Mouse (Mus musculus) layer of hippocampus, adult 9-10 months (tissue): ENCODE data around the gene Mcpt1.
"Not testable (repeated sequence)": the region's sequence is repeated elsewhere in the genome, so short reads cannot be mapped to it uniquely, and the experiment has no call there.

Experiments
- DNase-seq: peaks from one replicate; pipeline ENCODE4 v3.0.0; 2022; ENCODE audit warnings: low spot score

Mcpt1 gene

DNA sequence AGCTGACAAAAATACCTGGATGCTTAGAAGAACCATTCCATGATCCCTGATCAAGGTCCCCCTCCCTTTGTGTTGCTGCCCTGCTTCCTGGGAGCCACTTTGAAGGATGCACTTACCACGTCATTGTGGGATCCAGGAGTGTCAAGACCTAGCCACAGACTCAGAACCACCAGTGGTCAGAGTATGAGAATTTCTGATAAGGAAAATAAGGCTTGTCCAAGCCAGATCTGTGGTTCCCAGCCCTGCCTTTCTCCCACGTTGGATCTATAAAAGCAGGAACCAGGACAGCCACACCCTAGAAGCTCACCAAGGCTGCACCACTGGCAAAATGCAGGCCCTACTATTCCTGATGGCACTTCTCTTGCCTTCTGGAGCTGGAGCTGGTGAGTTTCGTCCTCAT lies at the start of gene Mcpt1:
Mcpt1 (plus strand) TSS at position 301 of the 400 bp plus-strand sequence.
- DNase-seq = not testable (repeated sequence)

DNA sequence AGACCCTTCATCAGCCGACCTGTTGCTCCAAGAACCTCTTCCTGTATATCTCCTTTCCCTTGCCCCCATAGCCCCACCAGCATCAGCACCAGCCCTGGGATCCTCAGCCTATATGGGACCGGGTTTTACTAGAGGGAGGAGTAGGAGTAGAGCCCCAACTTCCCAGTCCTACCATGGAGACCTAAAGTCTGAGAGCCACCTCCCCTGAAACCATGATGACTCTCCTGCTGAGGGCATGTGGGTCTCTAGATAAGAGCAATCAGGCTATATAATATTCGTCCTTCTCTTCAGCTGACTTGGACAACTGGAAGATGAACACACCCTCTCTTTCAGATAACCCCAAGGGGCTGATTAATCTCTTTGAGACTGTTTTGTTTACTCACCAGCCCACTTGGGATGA lies 30.3 kb upstream of the Mcpt1 start:
- DNase-seq = not testable (repeated sequence)

DNA sequence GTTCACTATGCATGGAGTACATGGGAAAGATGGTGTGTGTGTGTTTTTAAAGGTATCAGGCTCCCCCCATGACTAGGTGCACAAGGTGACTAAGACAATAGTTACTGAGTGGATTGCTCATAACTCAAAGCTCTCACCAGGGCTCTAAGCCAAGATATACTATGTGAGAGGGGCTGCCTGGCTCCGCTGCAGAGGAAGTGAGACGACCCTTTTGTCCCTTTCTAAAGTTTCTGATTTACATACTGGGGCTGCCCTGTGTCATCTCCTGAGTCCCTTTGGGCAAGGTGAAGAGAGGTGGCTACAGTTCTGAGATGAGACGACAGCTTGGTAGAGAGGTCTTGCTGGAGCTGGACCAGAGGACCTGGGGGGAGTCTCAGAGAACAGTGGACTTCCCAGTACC lies 4.6 kb upstream of the Mcpt1 start:
- DNase-seq = no peak

DNA sequence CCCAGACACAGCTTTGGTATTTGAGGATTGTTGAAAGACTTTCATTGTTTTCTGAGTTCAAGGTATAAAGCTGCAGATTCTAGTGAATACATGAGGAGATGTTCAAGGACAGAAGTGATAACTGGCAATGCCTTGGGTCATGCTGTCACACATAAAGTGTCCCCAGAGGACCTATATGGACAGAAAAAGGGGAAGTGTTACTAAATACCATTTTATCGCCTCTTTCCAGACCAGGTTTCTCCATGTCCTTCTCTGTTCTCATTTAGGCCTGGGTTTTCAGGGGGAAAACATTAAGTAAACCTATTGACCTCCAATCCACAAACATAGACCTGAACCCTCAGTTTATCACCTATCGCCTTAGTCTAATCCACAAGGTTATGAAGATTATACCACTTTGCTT lies 3.8 kb upstream of the Mcpt1 start:
- DNase-seq = no peak

DNA sequence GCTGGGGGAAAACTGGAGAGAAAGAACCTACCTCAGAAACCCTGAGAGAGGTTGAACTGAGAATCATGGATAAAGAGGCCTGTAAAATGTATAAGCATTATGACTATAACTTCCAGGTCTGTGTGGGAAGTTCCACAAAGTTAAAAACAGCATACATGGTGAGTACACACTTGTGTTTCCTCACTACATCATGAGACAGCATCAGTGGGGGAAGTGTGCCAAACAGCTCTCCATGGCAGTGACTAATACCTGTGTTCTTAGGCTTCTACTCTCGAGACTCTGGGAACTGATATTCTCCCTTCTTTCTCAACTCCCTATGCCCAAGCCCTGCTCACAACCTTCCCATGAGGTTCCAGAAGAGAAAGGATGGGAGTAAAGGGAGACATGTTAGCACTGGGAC lies 1.7 kb downstream of the Mcpt1 start:
- no peak for DNase-seq

DNA sequence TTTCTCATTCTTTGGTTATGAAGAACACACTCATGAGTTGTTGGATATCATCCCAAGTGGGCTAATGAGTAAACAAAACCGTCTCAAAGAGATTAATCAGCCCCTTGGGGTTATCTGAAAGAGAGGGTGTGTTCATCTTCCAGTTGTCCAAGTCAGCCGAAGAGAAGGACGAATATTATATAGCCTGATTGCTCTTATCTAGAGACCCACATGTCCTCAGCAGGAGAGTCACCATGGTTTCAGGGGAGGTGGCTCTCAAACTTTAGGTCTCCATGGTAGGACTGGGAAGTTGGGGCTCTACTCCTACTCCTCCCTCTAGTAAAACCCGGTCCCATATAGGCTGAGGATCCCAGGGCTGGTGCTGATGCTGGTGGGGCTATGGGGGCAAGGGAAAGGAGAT lies 3.5 kb downstream of the Mcpt1 start:
- not testable (repeated sequence) for DNase-seq

DNA sequence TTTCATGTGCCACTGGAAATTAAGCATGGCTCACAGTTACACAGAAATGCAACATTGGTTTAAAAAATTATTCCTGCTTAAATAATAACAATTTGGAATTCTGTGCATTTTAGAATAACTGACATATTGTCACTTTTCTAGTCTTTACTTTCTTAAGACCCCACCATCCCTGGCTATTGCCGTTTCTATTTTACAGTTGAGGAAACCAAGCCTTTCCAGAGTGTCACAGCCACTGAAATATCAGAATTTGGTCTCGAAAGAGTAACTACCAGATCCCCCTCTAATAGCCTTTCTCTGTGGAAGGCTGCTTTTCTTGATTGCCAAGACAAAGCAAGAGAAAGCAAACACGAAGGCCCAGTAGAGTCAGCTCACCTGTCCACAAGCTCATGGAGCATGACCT lies 12.6 kb downstream of the Mcpt1 start, which contains the start of gene Mcpt9:
Mcpt9 (minus strand) TSS at position 101 of the 400 bp plus-strand sequence.
- DNase-seq = not testable (repeated sequence)

DNA sequence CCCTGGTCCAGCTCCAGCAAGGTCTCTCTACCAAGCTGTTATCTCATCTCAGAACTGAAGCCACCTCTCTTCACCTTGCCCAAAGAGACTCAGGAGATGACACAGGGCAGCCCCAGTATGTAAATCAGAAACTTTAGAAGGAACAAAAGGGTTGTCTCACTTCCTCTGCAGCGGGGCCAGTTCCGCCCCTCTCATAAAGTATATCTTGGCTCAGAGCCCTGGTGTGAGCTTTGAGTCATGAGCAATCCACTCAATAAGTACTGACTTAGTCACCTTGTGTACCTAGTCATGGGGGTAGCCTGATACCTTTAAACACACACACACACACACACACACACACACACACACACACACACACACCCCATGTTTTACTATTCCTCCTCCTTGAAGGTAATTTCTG lies 16.7 kb downstream of the Mcpt1 start:
- DNase-seq = no peak

DNA sequence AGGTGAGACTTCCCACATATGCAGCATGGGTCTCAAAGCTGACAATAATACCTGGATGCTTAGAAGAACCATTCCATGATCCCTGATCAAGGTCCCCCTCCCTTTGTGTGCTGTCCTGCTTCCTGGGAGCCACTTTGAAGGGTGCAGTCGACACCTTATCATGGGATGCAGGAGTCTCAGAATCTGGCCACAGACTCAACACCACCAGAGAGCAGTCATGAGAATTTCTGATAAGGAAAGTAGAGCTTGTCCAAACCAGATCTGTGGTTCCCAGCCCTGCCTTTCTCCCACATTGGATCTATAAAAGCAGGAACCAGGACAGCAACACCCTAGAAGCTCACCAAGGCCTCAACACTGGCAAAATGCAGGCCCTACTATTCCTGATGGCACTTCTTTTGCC lies 24.0 kb downstream of the Mcpt1 start, which contains the start of gene Mcpt2:
Mcpt2 (plus strand) TSS at position 250 of the 400 bp plus-strand sequence.
- DNase-seq = not testable (repeated sequence)

DNA sequence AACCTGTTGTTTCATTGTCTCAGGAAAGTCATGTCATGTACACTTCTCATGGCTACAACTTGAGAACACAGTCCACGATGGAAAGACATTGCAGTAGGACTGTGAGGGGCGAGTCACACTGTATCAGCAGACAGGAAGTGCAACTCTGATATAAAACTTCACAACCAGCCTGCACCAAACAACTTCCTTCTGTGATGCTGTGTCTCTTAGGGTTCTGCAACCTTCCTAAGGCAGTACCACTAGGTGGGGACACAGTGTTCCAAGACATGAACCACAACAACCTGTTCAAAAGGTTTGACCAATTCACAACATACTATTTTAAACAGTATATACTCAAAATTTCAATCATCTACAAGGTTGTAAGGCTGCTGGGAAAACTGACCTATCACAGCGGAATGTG lies 37.6 kb downstream of the Mcpt1 start:
- no peak for DNase-seq

DNA sequence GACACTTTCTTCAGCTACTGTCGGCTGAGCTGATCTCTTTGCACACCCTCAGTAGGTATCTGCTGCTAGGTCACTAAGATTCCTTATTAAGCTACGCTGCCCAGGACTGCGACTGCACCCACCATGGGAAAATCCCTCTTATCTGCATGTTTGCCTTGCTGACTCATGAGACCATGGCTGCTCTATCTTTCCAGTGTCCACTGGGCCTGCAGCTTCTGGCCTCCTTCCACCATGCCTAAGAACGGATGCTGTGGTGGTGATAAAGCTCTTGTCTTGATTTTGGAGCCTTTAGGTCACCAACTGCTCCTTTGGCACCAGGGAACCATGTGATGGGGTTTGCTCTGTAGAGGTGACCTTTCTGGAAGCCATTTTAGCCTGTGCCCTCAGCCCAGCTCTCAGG lies 40.0 kb downstream of the Mcpt1 start:
- DNase-seq = no peak

DNA sequence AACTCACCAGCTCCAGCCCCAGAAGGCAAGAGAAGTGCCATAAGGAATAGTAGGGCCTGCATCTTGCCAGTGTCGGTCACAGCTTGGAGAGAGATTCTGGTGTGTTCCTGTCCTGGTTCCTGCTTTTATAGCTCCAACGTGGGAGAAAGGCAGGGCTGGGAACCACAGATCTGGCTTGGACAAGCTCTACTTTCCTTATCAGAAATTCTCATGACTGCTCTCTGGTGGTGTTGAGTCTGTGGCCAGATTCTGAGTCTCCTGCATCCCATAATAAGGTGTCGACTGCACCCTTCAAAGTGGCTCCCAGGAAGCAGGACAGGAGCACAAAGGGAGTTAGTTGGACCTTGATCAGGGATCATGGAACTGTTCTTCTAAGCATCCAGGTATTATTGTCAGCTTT lies 44.4 kb downstream of the Mcpt1 start, which contains the start of gene Mcpt4:
Mcpt4 (minus strand) TSS at position 101 of the 400 bp plus-strand sequence.
- not testable (repeated sequence) for DNase-seq
